Mouse (Mus musculus): ENCODE measurements around the gene Khnyn. TPM values are rescaled to one million over a fixed set of nuclear protein-coding genes. Genes with fewer than 3 reads are reported as not detected.

Khnyn gene
- polyA plus RNA-seq, 1 experiment = 14.7 TPM

DNA sequence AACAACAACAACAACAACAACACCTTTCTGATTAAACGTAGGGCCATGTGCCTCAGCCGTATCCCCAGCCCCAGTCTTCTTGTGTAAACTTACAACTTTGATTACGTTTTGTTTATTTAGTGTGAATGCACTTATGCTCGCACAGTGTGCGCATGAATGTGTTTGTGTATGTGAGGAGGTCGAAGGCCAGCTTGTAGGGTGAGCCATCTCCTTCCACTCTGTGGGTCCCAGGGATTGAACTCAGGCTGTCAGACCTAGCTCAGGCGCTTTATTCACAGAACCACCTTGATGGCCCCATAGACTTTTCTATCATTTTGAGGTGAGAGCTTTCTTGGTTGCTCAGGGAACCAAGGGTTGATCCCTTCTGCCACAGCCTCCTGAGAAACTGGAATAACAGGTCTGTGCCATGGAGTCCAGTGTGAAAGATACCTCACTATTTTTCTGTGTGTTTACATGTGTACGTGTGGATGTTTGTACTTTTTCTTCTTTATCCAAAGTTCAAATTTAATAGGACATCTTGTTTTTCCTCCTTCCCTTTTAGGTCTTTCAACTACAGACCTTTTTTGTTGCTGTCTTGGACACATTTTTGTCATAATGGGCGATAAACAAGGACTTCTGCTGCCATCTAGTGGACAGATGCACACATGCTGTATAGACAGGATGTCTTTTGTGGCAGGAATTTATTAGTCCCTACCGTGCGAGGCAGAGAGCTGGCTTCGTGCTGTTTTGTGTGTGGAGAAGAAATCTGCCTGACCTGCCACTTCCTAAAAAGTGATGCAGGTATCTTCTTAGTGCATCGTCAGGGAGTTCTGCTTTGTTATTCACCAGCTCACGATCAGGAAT, 33.7 kb downstream of the Khnyn start:
- no peak for DNase-seq (ENCODE audit: low read depth)

- DNase-seq (ENCODE audit: low read depth) = no peak
Observed at GRCm38 (mm10) chr14:55922475-55923232, 37.9 kb downstream of the Khnyn start.

DNA sequence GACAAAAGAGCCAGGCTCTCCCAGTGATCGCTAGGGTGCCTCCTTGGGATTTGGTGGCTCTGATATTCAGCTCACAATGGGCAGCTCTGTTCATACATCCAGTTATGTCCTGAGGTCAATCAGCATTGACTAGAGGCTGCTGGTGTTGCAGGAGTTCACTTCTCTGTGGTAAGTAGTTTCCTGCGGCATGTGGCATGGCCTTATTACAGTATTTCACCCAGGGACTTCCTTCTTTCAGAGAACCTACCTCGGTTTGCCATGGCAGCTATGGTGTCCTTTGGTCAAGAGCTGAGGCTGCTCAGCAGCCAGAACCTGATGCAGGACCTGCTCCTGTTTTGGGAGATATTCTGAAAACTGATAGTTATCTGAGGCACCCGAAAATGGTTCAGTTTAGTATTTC, 42.1 kb downstream of the Khnyn start:
- no peak for DNase-seq (ENCODE audit: low read depth)

GRCm38 (mm10) chr14:55929263-55929997, 44.7 kb downstream of the Khnyn start:
- DNase-seq (ENCODE audit: low read depth) = no peak

- DNase-seq (ENCODE audit: low read depth) = no peak
Observed at GRCm38 (mm10) chr14:55933586-55933985, 48.8 kb downstream of the Khnyn start.

DNA sequence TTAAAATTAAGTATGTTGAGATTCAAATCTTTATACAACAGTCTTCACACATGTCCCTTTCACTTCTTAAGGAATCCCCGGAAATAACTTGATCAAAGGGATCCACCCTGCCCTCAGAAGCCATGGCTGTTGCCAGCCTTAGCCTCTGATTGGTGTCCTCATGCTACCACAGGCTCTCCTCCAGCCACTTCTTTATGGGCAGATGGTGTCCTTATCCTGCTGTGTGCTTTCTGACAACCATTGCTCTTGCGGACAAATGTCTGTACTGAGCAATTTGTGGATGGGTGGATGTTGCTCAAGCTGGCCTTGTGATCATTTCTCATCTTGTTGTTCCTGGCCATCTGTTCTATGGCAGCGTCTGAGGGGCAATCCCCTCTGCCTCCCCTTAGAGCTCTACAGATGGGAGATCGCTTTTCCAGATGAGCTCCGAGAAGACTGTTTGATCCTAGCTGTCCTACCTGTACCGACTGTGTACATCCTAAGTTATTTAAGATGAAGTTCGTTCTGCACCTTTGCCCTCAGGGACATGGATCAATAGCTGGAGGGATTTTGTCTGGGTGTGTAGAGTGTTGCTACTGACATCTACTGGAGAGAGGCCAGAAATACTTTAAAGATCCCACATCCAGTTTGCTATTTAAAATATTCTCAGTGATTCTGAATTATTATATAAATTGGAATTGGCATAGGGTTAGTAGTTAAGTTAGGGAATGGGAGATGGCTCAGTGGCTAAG, 55.5 kb downstream of the Khnyn start:
- no peak for DNase-seq (ENCODE audit: low read depth)

DNA sequence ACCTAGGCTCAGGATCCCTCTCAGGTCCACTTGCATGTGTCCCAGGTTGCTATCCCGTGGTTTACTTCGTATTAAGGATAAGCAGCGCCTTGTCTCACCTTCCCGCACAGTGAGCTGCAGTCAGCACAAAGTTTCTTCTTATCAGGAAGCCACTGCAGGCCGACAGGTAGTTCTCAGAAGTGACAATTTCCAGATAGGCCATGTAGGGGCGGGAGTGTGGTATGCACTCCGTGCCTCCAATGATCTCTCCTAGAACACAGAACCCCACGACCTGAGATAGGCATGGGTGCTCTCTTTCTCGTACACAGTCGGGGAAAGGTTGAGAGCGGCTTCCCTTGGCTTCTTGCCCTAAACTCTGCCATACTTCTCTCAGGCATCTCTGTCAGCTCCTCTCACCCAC, 58.9 kb downstream of the Khnyn start:
- no peak for DNase-seq (ENCODE audit: low read depth)

DNA sequence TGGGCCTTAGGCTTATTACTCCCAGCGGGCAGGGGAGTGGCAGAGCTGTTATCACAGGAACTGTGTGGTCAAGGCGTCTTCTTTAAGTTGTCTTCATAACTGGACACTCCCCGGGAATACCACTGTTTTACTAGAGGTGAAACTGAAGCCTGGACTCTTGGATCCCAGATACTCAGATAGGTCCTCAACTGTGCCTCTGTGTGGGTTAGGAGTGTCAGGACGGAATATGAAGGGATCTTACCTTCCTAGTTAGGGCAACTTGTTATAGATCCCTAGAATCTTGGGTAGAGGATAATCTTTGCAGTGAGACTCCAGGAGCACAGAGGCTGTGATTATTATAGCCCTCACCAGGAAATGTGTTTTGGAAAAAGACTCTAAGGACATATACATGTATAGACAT, 59.8 kb downstream of the Khnyn start, which contains the start of gene Cma1:
Gene Cma1 (minus strand): TSS at position 101 of the 400 bp plus-strand sequence.
- DNase-seq (ENCODE audit: low read depth) = no peak

DNA sequence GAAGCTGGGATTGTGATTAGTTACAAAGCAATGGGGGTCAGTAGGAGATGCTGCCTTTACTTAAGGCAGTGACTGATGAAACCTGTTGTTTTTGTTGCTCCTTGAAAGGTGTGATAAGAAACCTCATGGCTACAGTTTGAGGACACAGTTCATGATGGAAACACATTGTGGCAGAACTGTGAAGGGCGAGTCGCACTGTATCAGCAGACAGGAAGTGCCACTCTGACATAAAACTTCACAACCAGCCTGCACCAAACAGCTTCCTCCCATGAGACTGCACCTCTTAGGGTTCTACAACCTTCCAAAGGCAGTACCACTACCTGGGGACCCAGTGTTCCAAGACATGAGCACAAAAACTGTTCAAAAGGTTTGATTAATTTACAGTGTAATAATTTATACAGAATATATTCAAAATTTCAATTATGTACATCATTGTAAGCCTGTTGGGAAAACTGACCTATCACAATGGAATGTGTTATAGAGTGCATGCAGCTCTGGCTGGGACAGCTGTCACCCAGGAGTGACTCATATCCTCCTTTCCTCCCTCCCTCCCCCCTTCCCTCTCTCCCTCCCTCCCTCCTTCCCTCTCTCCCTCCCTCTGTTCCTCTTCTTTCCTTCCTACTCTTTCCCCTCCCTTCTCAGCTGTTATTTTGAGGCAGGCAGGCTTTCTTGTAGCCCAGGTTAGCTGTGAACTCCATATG, 61.7 kb downstream of the Khnyn start:
- DNase-seq (ENCODE audit: low read depth) = no peak

Other genes starting within 250 kb of the Khnyn start
- 93.1 and 112 TPM in 2 replicates for gene Ipo4, start 249.0 kb upstream of the Khnyn start, polyA plus RNA-seq (2012; rRNA removed)
- 3.5 and 4.7 TPM in 2 replicates for gene Gm49378, start 247.1 kb upstream of the Khnyn start, polyA plus RNA-seq (2012; rRNA removed)
- gene Tm9sf1, start 241.1 kb upstream of the Khnyn start, polyA plus RNA-seq (2012; rRNA removed) = 103 and 117 TPM in 2 replicates
- gene Tssk4, start 234.8 kb upstream of the Khnyn start, polyA plus RNA-seq (2012; rRNA removed) = 4.4 and 4.6 TPM in 2 replicates
- 33.1 and 34.8 TPM in 2 replicates for gene Mdp1, start 224.4 kb upstream of the Khnyn start, polyA plus RNA-seq (2012; rRNA removed)
- gene Gmpr2, start 213.0 kb upstream of the Khnyn start, polyA plus RNA-seq (2012; rRNA removed) = 17.9 and 24.6 TPM in 2 replicates
- gene Nedd8, start 212.8 kb upstream of the Khnyn start, polyA plus RNA-seq (2012; rRNA removed) = 262 and 441 TPM in 2 replicates
- gene Tinf2, start 203.1 kb upstream of the Khnyn start, polyA plus RNA-seq (2012; rRNA removed) = 12.3 and 12.4 TPM in 2 replicates
- gene Tgm1, start 171.0 kb upstream of the Khnyn start, polyA plus RNA-seq (2012; rRNA removed) = 4.3 and 4.4 TPM in 2 replicates
- 48.4 and 49.0 TPM in 2 replicates for gene Rabggta, start 162.7 kb upstream of the Khnyn start, polyA plus RNA-seq (2012; rRNA removed)
- gene Dhrs1, start 139.3 kb upstream of the Khnyn start, polyA plus RNA-seq (2012; rRNA removed) = 92.5 and 99.0 TPM in 2 replicates
- 16.7 and 18.1 TPM in 2 replicates for gene Nop9, start 139.3 kb upstream of the Khnyn start, polyA plus RNA-seq (2012; rRNA removed)
- 5.9 and 8.3 TPM in 2 replicates for gene Cideb, start 126.5 kb upstream of the Khnyn start, polyA plus RNA-seq (2012; rRNA removed)
- gene Ltb4r2, start 123.5 kb upstream of the Khnyn start, polyA plus RNA-seq (2012; rRNA removed) = 1.5 and 2.2 TPM in 2 replicates
- 3.8 and 4.6 TPM in 2 replicates for gene Ltb4r1, start 119.0 kb upstream of the Khnyn start, polyA plus RNA-seq (2012; rRNA removed)
- 12.6 and 13.6 TPM in 2 replicates for gene Adcy4, start 100.9 kb upstream of the Khnyn start, polyA plus RNA-seq (2012; rRNA removed)
- 9.1 and 10.7 TPM in 2 replicates for gene Ripk3, start 96.1 kb upstream of the Khnyn start, polyA plus RNA-seq (2012; rRNA removed)
- gene Nfatc4, start 61.8 kb upstream of the Khnyn start, polyA plus RNA-seq (2012; rRNA removed) = 12.1 and 12.7 TPM in 2 replicates
- 3.4 and 4.9 TPM in 2 replicates for gene Nynrin, start 30.9 kb upstream of the Khnyn start, polyA plus RNA-seq (2012; rRNA removed)
- gene Cbln3, start 555 bp upstream of the Khnyn start, polyA plus RNA-seq (2012; rRNA removed) = 0.28 and 0.54 TPM in 2 replicates
- 62.6 and 68.9 TPM in 2 replicates for gene Sdr39u1, start 15.3 kb downstream of the Khnyn start, polyA plus RNA-seq (2012; rRNA removed)
- 2.0 and 2.6 TPM in 2 replicates for gene Cma1, start 59.7 kb downstream of the Khnyn start, polyA plus RNA-seq (2012; rRNA removed)
- not detected in 2 replicates for gene Cma2, start 66.0 kb downstream of the Khnyn start, polyA plus RNA-seq (2012; rRNA removed)
- not detected in 2 replicates for gene Mcpt1, start 133.0 kb downstream of the Khnyn start, polyA plus RNA-seq (2012; rRNA removed)
- gene Mcpt9, start 145.5 kb downstream of the Khnyn start, polyA plus RNA-seq (2012; rRNA removed) = not detected in 2 replicates
- not detected in 2 replicates for gene Mcpt2, start 157.1 kb downstream of the Khnyn start, polyA plus RNA-seq (2012; rRNA removed)
- 0.92 and 2.8 TPM in 2 replicates for gene Mcpt4, start 177.4 kb downstream of the Khnyn start, polyA plus RNA-seq (2012; rRNA removed)
- gene Mcpt8, start 200.3 kb downstream of the Khnyn start, polyA plus RNA-seq (2012; rRNA removed) = not detected in 2 replicates
- 0.11 and 0.20 TPM in 2 replicates for gene Ctsg, start 217.6 kb downstream of the Khnyn start, polyA plus RNA-seq (2012; rRNA removed)
- not detected in 2 replicates for gene Gzme, start 235.7 kb downstream of the Khnyn start, polyA plus RNA-seq (2012; rRNA removed)
- not detected in 2 replicates for gene Gzmd, start 247.7 kb downstream of the Khnyn start, polyA plus RNA-seq (2012; rRNA removed)